Mouse (Mus musculus) intestine, postnatal 0 days (tissue): ENCODE measurements around the gene Ctrb1. TPM values are rescaled to one million over a fixed set of nuclear protein-coding genes. Genes with fewer than 3 reads are reported as not detected.

ENCODE experiments used
- ATAC-seq: fragments of 200-750 bp; cut with Nextera tagmentation; 2 replicates; pipeline ENCODE4 v1.8.0; 2017; ENCODE audit warnings: mild to moderate bottlenecking, moderate TSS enrichment, moderate library complexity
- H3K27ac ChIP-seq: fragments of 300-500 bp; sonication (generic); 2 replicates; pipeline ENCODE4 v1.5.1; 2014; ENCODE audit warnings: mild to moderate bottlenecking, low read depth, low read length, moderate library complexity
- H3K27me3 ChIP-seq: fragments of 300-500 bp; sonication (generic); replicated peaks from 2 replicates; pipeline ENCODE4 v1.6.1; 2014; ENCODE audit warnings: low read length, mixed read lengths; ENCODE audit not compliant: control insufficient read depth, insufficient read depth
- H3K36me3 ChIP-seq: fragments of 300-500 bp; sonication (generic); 2 replicates; pipeline ENCODE4 v1.6.1; 2014; ENCODE audit warnings: mild to moderate bottlenecking, moderate library complexity; ENCODE audit not compliant: control insufficient read depth, insufficient read depth
- H3K4me1 ChIP-seq: fragments of 300-500 bp; sonication (generic); replicated peaks from 2 replicates; pipeline ENCODE4 v1.6.1; 2014; ENCODE audit warnings: antibody characterized with exemption, low read length, mixed read lengths; ENCODE audit not compliant: control insufficient read depth, insufficient read depth
- H3K4me2 ChIP-seq: fragments of 300-500 bp; sonication (generic); replicated peaks from 2 replicates; pipeline ENCODE4 v1.6.1; 2014; ENCODE audit warnings: low read depth, mild to moderate bottlenecking, moderate library complexity
- H3K4me3 ChIP-seq: fragments of 300-500 bp; sonication (generic); 2 replicates; pipeline ENCODE4 v1.5.1; 2014; ENCODE audit warnings: low read depth, low read length
- H3K9ac ChIP-seq: fragments of 300-500 bp; sonication (generic); 2 replicates; pipeline ENCODE4 v1.6.1; 2014; ENCODE audit warnings: mild to moderate bottlenecking, low read depth, low read length
- H3K9me3 ChIP-seq: fragments of 300-500 bp; sonication (generic); 2 replicates; pipeline ENCODE4 v1.6.1; 2016; ENCODE audit warnings: mixed run types; ENCODE audit not compliant: control insufficient read depth
- CTCF ChIP-seq: sonication (generic); IDR thresholded peaks from 2 replicates; pipeline ENCODE4 v1.5.1; 2016; ENCODE audit warnings: low read depth, mild to moderate bottlenecking, control low read depth, antibody characterized with exemption, moderate library complexity
- WGBS: fragments of 180-500 bp; shearing (Covaris S2); extraction: QIAGEN DNeasy Blood & Tissue Kit; methylation state at CpG from one replicate; pipeline ENCODE4 v1.1.7; 2014; 5-methylcytosine and 5-hydroxymethylcytosine counted together
- polyA plus RNA-seq: library from polyadenylated mRNA; unstranded; fragments of >200 nt; fragmentation: Nextera tagmentation; extraction: Ambion mirVana; gene quantifications from 2 replicates; pipeline ENCODE4 v1.2.1, GENCODE M21; 2015

The Ctrb1 gene
- 75.8 and 118 TPM in 2 replicates for polyA plus RNA-seq

DNA sequence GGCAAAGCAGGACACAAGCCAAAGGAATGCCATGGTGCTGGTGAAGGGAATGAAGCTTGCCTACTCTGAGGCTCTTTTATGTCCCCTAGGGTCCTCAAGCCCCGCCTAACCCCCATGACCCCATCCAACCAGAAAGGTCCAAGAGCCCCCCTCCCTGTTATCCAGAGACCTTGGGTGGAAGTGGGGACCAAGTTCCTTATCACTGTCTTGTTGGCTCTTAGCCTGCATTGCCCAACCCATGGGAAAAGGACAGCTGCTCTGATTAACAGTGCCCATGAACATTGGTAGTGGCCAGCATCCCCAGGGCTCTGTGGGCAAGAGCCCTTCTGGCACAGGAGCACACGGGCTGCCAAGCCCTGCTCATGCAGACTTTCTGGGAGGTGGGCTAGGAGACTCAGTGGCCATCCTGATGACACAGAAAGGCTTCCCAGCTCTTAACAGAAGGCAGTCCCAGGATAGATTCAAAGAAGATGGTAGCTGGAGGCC lies at the start of gene Ctrb1:
Gene Ctrb1 (minus strand): TSS at position 51 of the 486 bp plus-strand sequence.
- WGBS: 84% methylated on average over 2 of the region's 2 CpGs
- no peak within 1 kb of the TSS for H3K27ac ChIP-seq
- peak; percentile 21; the same call in 1 of the 2 replicates for ATAC-seq
- H3K4me3 ChIP-seq: no peak within 1 kb of the TSS
- no peaks in the 10 kb centered on the region for H3K9me3 ChIP-seq
- H3K4me1 ChIP-seq: no peaks in the 10 kb centered on the region
- TF ChIP-seq CTCF: no peak
- H3K27me3 ChIP-seq: no peaks in the 10 kb centered on the region
- H3K36me3 ChIP-seq: no peaks in the 10 kb centered on the region
- no peak within 1 kb of the TSS for H3K9ac ChIP-seq
- no peak within 1 kb of the TSS for H3K4me2 ChIP-seq

DNA sequence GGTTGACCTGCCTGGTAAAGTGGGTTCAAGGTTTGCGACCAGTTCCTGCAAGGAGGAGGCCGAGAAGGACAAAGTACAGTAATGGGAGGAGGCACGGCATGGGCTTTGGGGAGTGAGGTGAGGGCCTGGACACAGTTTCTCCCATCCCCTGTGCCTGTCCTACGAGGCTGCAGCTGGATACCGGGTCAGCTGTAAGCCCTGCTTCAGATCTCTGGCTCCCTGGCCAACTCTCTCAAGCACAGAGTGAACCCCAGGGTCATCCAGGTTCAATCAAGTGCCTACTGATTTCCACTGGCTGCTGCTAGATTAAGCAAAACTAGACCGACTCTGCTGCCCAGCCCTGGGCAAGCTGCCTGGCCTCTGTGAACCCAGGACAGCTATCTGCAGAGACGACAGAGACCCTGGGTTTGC lies 49.5 kb upstream of the Ctrb1 start:
- H3K4me2 ChIP-seq: peak overlapping the region; percentile 42
- H3K27me3 ChIP-seq: no peaks in the 10 kb centered on the region
- peaks cover 6% of the 10 kb centered on the region; the same call in 1 of the 2 replicates for H3K36me3 ChIP-seq
- H3K27ac ChIP-seq: peak overlapping the region; percentile 73
- 0 out of 2 replicates have a peak, but pooled peaks have one; percentile 9 for ATAC-seq
- peaks cover 37% of the 10 kb centered on the region for H3K4me1 ChIP-seq
- no peak overlapping the region for H3K4me3 ChIP-seq
- TF ChIP-seq CTCF: no peak
- no peaks in the 10 kb centered on the region for H3K9me3 ChIP-seq
- 25% methylated on average over 7 of the region's 7 CpGs for WGBS
- no peak overlapping the region for H3K9ac ChIP-seq

DNA sequence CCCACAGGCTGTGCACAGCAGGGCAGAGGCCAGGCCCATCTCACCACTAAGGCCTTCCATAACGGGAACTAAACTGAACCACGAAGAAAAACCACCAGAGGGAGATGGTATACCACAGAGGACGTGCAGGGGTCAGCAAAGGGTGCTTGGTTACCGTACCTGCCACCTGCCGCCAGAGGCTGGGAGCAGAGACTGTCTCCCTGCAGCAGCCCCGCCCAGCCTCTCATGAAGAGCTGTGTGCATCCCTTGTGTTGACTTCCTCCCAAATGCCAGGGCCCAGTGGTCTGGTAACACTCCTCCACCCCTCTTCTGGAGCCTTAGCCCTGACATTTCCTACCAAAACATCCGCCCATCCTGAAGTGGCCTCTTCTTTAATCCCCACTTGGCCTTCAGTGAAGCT lies 48.8 kb upstream of the Ctrb1 start:
- TF ChIP-seq CTCF: peak; percentile 76
- Histone ChIP-seq H3K4me2 (peak overlapping the region; percentile 42), H3K27ac (peak overlapping the region; percentile 73), H3K9ac (no peak overlapping the region), H3K4me1 (peaks cover 42% of the 10 kb centered on the region), H3K4me3 (no peak overlapping the region), H3K9me3 (no peaks in the 10 kb centered on the region), H3K27me3 (no peaks in the 10 kb centered on the region), H3K36me3 (peaks cover 6% of the 10 kb centered on the region; the same call in 1 of the 2 replicates)
- ATAC-seq: no peak
- 40% methylated on average over 7 of the region's 7 CpGs for WGBS

DNA sequence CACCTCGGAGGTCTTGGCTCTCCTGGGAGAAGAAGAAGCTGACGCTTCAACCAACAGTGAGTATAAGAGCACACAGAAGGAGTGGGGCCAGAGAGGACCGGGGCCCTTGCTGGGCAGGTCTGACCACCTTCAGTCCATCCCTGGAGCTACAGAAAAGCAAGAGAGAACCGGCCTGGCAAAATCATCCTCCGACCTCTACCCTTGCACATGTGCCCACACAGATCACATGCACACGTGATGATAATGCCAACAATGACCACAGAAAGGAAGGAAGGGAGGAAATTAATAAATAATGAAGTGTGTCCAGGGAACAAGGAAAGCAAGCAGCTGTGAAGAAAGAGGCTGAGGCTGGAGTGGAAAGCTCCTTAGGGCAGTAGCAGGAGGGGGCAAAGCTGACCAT lies 48.1 kb upstream of the Ctrb1 start:
- no peak for ATAC-seq
- Histone ChIP-seq H3K9me3 (no peaks in the 10 kb centered on the region), H3K4me3 (no peak overlapping the region), H3K27me3 (no peaks in the 10 kb centered on the region), H3K4me1 (peaks cover 44% of the 10 kb centered on the region), H3K4me2 (no peak overlapping the region), H3K9ac (no peak overlapping the region), H3K27ac (no peak overlapping the region), H3K36me3 (peaks cover 6% of the 10 kb centered on the region; the same call in 1 of the 2 replicates)
- TF ChIP-seq CTCF: no peak
- 66% methylated on average over 6 of the region's 6 CpGs for WGBS

DNA sequence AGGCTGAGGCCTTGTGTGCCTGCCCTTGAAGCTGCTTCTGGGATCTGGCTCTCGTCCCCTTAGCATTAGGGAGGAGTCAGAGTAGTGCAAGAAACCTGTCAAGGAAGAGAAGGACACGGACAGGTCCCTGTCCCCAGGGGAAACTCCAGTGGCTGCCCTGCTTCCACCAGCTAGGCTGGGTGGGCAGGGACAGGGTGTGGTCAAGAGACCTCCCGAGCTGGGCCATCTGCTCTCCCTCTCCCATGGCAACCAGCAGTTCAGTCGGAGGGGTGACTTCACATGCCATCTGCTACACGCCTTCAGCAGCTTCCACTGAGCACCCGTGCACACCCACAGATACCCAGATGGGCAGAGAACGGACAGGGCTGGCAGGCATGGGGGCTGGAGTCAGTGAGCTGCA lies 45.5 kb upstream of the Ctrb1 start:
- Histone ChIP-seq H3K9ac (no peak overlapping the region), H3K4me2 (no peak overlapping the region), H3K4me1 (peaks cover 47% of the 10 kb centered on the region), H3K27me3 (no peaks in the 10 kb centered on the region), H3K27ac (peak overlapping the region; percentile 61; the same call in 1 of the 2 replicates), H3K9me3 (no peaks in the 10 kb centered on the region), H3K4me3 (no peak overlapping the region), H3K36me3 (peaks cover 6% of the 10 kb centered on the region; the same call in 1 of the 2 replicates)
- WGBS: 46% methylated on average over 7 of the region's 7 CpGs
- no peak for TF ChIP-seq CTCF
- no peak for ATAC-seq

DNA sequence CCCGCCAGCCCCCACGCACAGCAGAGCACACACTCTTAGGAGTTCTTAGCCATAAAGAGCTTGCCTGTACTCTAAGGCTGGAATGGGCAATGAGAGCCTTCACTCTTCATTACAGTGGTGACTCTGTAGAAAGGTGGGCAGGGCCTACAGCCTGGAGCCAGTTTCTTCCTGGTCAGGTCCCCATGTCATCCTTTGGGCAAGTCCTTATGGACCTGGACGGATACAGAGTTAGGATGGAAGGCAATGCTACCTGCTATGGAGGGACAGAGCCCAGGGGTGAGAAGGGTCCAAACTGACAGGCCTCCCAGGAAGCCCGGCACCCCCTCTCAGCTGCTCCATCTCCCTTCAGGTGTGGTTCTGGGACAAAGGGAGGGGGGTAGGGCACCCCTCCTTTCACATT lies 45.0 kb upstream of the Ctrb1 start:
- Histone ChIP-seq H3K4me3 (no peak overlapping the region), H3K9me3 (no peaks in the 10 kb centered on the region), H3K4me2 (peak overlapping the region; percentile 30), H3K27me3 (no peaks in the 10 kb centered on the region), H3K4me1 (peaks cover 44% of the 10 kb centered on the region), H3K27ac (peak overlapping the region; percentile 61), H3K9ac (no peak overlapping the region), H3K36me3 (peaks cover 6% of the 10 kb centered on the region; the same call in 1 of the 2 replicates)
- TF ChIP-seq CTCF: no peak
- 74% methylated on average over 4 of the region's 4 CpGs for WGBS
- no peak for ATAC-seq
